Mouse (Mus musculus) gastrocnemius, postnatal 36 days (tissue): ENCODE measurements around the gene Cplx1. TPM values are rescaled to one million over a fixed set of nuclear protein-coding genes. Genes with fewer than 3 reads are reported as not detected.
A peak's percentile ranks its signal among the peaks of the same experiment; 100 is the strongest.

Source experiments
- DNase-seq, 2 experiments: peaks; one replicate each; pipeline ENCODE4 v3.0.0; 2022
- intact Hi-C: fragments of 180-260 bp; cut with DNase I; formaldehyde crosslinking; loops from one replicate; pipeline ENCODE4 v1.15.1; 2025
- long read RNA-seq, 2 experiments: library from polyadenylated mRNA; stranded (forward); transcript quantifications; one replicate each; pipeline ENCODE4 v2.0.0; 2021
- total RNA-seq, 2 experiments: library from RNA; stranded (reverse); gene quantifications; 2 replicates each; pipeline ENCODE4 v1.2.3; 2021

Cplx1 gene
- total RNA-seq = not detected
- long read RNA-seq, experiment 1 = 0 reads
- long read RNA-seq, experiment 2 = 0 reads

DNA sequence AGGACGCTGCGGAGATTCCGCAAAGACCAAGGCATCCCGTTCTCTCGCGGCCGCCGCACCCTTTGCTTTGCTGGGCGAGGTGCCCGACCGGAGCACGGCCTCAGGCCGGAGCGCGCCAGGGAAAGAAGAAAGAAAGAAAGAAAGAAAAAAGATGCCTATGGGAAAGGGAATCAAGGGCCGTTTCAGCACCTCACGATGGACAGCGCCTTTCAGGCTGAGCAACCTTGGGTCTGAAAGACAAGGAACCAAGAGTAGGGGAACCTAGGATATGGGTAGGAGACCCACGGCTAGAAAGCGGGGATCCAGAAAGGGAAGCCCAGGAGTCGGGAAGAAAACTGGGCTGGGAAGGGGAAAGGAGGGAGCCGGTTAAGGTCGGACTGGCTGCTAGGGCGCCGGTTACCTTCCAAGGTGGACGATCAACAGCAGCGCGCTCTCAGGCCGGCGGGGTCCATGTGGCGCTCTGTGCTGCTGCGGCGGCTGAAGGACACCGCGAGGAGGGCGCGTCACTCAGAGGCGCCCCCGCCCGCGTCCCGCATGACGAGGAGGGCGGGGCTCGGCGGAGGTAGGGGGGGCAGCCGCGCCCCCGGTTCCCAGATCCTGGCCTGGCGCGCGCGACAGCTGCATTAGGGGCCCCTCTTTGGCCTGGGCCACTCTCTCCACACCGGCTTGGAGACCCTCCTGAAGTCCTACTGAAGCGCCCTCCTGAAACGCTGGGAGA lies at the start of gene Cplx1:
Gene Cplx1, minus strand, starts transcription at position 536 of the 718 bp plus-strand sequence.
- DNase-seq = peak in 1 of 2 experiments; percentile 17
- intact Hi-C loops = loop anchor here (10.0 kb wide), 1 partner anchor 125 kb away; no protein-coding TSS in a partner anchor

DNA sequence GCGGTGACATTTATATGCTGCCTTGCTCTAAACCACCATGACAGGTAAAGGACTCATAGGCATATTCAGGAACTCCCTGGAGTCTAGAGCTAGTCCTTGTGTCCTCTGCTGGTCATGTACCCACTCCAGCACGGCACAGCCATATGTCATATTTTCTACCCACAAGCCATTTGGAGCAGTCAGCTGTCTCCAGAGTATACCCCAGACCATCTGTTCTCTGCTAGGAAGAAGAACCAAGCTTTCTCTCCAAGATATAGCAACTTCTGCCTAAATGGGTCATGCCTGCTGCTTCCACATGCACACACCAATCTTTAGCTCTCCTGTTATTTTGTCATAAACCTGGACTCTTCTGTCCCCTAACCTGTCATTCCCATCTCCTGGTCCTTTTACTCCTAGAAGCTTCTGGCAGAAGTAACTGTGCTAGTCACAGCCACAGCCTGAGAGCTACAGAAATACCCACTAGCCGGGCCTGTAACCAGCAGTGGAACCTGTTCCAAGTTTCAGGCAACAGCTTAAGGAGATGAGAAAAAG lies 31.6 kb upstream of the Cplx1 start:
- intact Hi-C loops = no loop called here
- DNase-seq = no peak

DNA sequence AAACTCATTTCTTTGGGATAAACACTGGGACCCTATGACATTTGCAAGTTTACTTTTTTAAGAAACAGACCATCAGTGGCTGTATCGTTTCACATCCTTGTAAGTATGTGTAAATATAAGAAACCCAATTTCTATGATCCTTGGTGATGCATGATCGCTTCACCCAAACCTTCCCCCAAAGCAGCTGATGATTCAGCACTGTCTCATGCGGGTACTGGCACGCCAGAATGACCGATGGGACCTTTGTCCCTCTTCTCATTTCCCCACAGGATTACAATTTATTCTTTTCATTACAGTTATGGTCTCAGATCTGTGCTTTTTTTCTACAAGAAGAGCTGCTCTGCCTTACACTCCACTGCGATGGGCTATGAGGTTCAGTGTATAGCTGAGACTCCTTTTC lies 23.2 kb upstream of the Cplx1 start:
- DNase-seq = no peak
- intact Hi-C loops = loop anchor here (5.0 kb wide), 1 partner anchor 146 kb away; no protein-coding TSS in a partner anchor

DNA sequence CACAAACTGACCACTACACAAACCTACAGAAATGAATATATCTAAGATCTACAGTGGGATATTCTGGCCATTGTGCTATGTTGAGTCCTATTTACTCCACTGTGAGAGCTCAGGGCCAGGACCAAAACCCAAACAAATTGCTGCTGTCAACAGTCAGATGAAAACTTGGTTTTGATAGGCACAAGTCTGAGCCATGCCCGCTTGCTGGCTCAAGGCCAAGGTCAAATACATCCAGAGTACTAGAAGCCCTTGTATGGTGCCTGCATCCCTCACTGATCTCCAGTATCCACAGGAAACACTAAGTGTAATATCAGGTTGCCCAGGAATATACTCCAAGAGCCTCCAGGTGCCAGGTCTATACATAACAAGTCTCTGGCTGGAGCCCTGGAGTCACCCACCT lies 21.2 kb upstream of the Cplx1 start:
- DNase-seq = no peak
- intact Hi-C loops = loop anchor here (5.0 kb wide), 1 partner anchor 144 kb away; no protein-coding TSS in a partner anchor

DNA sequence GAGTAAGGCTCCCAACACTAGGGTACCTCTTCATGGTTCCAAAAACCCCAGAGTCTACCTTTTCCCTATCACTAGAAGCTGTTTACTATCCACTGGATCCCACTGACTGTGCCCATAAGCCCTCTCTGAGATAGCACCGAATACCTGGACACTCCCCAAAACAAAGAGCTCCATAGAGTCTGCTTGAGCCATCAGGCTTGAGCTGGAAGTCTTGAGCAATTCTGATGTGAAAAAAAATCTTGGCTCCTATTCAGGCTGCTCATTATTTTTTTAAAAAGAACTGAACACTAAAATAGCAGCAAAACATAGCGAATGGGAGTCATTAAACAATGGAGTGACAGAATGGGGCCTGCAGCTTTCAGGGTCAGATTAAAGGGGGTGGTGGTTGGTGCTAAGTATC lies 17.3 kb upstream of the Cplx1 start:
- intact Hi-C loops = no loop called here
- no peak for DNase-seq

DNA sequence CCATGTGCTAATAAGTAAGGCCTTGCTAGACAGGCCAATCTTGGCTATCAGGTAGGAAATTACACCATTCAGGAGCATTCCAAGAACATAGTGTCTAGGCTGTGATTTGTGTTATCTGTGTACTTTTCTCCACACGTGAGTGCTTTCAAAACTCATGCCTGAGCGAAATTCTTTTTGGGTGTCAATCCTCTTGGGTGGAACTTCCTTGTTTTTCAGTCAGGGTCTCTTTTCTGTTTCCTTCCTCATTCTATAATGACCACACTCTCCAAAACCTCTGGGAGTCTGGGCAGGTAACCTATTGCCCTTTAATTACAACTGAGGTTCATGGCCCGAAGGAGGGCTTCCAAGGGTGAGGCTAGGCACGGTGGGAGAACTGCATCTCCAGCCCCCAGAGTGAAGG lies 16.7 kb upstream of the Cplx1 start:
- intact Hi-C loops = no loop called here

DNA sequence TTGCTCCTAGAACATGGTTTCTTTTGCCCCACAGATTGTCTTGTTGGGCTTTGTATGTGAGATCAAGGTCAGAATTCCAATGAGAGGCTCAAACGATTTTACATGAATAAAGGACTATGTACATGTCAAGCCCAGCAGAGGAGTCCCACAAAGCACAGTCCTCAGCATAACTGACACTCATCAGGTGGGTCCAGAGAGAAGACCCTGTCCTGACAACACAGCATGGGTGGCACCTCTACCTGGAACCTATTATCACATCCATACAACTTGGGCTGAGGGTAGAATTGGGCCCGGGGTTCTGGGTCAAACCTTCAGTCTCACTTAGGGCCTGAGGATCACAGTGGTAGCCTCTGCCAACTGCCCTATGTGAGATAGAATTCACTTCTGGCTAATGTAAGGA lies 15.6 kb upstream of the Cplx1 start:
- intact Hi-C loops = no loop called here
- no peak for DNase-seq

More for the DNA sequence above, 16.7 kb upstream of the Cplx1 start:
- no peak for DNase-seq

DNA sequence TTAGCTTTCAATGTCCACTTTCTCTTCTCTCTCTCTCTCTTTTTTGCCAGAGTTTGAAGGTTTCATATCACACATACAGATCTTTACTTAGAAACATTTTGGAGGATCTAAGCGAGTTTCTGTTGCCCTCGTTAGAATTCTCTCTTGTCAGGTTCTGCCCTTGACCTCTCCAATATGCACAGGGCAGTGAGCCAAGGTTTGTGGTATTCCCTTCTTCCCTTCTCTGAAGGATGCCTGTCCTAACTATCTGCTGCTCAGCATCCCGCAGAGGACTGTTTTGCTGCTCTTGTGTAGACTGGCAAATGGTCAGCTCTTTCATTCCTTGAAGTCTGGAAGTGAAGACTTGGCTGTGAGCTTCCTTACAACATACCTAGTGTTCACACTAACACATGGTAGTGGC lies 14.5 kb upstream of the Cplx1 start:
- no peak for DNase-seq
- intact Hi-C loops = no loop called here

DNA sequence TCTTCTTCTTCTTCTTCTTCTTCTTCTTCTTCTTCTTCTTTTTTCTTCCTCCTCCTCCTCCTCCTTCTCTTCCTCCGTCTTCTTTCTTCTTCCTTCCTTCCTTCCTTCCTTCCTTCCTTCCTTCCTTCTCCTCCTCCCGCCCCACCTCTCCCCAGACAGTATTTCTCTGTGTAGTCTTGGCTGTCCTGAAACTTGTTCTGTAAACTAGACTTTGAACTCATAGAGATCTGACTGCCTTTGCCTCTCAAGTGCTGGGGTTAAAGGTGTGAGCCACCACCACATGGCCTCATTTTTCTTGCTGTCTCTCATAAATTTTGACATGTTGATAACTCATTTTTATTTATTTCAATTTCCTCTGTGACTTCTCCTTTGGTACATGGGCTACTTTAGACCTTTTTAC lies 12.7 kb upstream of the Cplx1 start:
- no peak for DNase-seq
- intact Hi-C loops = no loop called here

DNA sequence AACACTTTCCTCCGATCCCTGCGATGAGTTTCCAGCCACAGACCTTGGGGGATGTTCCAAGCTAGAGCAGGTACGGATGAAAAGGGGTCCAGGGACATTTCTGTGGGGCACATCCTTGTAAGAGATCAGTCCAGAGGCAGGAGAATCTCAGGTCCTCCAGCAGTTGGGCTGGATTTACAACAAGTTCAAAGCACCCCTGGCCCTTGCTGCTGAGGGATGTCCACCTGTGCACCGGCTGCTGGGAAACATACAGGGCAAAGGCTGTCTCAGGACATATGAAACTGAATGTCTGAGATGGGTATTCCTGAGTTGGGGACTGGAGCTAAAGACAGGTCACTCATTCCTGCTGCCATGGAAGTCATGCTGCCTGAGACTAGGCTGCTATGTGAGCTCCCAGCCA lies 7.2 kb upstream of the Cplx1 start:
- intact Hi-C loops = loop anchor here (10.0 kb wide), 1 partner anchor 132 kb away; no protein-coding TSS in a partner anchor
- DNase-seq = no peak

DNA sequence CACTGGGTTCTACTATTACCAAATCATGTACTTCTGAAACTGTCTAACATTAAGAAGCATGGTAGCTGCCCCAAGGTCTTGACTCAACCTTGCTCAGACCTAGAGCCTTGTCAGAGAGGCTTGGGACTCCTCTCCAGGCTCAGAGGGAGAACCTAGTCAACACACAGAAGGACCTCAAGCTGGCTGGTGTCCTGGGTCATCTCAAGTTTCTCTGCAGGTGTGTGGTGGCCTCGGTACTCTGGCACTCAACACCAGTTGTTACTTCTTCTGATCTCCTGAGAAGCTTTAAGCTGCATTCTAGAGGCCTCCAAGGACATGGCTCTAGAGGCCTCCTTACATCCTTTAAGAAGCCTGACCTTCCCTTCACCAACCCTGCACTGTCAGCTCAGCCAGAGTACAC lies 4.2 kb upstream of the Cplx1 start:
- no peak for DNase-seq
- intact Hi-C loops = loop anchor here (10.0 kb wide), 1 partner anchor 129 kb away; no protein-coding TSS in a partner anchor

DNA sequence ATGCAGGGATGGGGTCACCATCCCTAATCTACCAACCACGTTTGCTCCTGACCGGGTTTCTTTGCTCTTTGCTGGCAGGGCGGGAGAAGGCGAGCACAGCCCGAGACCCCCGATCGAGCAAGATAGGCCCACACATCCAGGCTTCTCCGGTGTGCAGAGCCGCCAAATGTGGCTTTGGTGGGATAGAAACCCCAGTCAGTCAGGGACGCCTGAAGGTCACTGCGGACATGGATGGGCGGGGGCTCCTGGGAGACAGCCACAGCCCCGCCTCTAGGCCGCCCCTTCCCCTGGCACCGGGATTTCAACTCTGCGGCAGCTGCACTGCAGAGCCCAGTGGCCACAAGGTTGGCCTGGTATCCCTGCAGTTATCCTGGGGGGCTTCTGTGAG lies 377 bp upstream of the Cplx1 start:
- no peak for DNase-seq
- intact Hi-C loops = loop anchor here (10.0 kb wide), 1 partner anchor 125 kb away; no protein-coding TSS in a partner anchor

DNA sequence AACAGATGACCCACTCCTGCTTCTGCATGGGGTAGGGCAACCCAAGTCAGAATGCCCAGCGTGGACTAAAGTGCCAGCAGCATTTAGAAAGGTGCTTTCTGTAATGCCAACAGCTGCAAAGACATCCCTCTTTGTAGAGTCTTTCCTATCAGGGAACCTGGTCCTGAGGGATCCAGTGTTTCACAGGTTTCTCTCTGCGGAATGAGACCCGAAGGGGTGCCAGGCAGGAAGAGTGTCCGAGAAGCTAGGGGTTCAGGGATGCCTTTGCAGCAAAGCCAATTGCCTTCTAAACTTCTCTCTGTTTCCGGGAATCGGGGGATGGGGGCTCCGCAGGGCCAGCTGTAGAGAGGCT lies 711 bp downstream of the Cplx1 start:
- intact Hi-C loops = no loop called here
- no peak for DNase-seq

DNA sequence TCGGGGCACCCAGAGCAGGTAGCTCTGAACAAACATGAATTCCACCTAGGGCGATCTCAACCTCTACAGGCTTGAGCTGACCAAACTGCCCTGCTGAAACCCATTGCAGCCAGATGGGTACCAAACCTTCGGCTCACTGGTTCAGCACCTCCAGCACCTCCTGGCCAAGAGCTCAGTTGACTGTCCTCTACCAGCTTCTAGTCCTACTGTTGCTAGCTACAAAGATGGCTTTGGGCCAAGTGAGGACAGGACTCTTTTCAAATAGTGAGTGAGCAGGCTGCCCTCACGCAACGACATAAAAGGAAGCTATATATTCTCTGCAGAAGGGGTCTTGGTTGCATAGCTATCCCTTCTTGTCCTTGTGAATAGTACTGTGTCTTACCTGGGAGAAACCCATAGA lies 2.2 kb downstream of the Cplx1 start:
- no peak for DNase-seq
- intact Hi-C loops = no loop called here

DNA sequence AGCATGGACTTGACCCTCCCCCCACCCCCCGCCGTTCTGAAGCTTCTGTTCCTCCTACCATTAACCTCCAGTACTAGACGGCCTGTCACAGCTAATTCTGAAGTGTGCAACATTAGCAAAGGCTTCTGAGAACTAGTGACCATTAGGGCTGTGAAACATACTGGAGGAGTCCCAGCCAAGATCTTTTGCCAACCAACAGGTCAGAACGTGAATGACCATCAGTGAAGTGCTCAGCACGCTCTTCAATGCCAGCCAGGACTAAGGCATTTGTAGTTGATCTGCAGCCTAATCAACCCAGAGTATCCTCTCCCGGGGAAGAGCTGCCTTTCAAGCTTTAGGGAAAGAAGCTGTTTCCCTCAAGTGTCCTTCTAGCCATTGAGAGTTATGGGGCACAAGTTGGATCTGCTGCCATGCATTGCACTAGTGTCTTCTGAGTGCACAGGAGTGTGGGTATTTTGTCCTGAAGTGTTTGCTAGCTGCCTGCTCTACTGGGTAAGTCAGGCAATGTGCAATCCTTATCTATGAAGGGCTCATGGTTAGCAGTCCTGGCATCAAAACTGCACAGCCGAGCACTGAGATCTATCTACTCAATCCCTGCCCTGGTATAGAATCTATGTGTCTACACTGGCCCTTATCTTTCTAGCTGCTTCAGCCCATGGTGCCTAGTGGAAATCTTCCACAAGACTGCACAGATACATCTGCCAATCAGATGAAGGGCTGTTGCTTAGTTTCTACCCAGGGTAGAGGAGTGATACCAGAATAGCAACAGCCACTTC lies 6.1 kb downstream of the Cplx1 start:
- no peak for DNase-seq
- intact Hi-C loops = no loop called here

DNA sequence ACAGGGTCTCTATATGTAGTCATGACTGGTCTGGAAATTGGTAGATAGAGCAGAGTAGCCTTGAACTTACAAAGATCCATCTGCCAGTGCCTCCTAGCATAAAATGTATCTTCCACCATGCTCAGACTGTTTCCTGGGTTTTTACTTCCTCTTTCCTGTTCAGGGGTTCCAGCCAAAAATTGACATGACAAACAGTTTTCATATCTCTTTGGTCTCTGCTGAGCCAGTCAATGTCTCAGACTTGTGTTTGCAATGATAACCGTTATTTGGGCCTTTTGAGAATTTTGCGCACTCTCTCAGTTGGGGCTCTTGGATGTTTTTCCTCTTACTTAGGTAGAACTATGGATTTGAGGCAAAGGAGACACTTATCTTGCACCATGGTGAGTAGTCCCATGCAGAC lies 15.6 kb downstream of the Cplx1 start:
- no peak for DNase-seq
- intact Hi-C loops = no loop called here

DNA sequence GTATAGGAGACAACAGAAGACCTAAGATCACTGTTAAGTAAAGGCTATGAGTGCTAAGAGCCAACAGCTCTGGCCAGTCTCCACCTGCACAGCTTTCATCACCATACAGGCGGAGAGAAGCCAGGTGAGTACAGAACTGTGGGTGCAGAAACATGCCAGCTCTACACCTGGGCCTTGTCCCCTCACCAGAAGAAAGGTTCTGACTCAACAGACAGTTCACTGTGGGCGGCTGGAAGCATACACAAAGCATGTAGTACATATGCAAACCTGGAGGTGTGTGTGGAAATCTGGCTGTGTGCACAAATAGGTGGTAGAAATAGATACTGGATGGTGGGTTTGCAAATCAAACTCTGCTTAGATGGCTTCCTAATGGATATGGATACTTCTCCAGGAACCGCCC lies 27.2 kb downstream of the Cplx1 start:
- DNase-seq = no peak
- intact Hi-C loops = no loop called here

DNA sequence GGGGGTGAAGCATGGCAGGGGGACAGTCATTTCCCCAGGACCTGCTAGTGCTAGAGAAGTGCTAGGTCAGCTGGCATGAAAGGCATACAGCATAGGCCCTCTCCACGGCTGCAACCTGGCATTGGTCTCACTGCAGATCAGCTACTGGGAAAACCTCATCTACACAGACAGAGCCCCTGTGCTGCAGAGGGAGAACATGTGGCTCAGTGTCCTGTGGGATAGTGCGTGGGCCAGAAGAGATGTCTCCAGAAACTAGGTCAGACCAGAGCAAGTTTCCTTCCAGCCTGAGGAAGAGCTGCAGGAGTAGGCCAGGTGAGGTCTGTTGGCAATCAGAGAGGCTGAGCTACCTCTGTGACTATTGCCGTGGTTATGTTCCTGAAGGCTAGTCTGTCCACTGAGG lies 27.9 kb downstream of the Cplx1 start:
- intact Hi-C loops = no loop called here
- DNase-seq = no peak

DNA sequence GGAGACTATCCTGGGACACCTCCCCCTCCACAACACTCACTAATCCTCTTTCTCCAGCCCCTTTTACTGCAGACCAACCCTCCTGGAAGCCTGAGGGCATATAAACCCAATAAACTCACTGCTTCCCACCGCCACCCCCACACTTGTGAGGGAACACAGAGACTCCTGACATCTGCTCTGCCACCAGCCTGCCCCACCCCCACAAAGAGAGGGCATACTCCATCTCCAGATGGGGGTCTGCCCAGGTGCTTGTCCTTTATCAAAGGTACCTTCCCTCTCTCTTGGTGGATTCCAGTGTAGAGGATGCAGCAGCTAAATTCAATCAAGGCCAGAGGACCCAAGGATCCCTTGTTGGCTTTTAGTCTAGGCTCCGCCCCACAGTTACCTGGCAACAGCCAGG lies 28.8 kb downstream of the Cplx1 start:
- DNase-seq = no peak
- intact Hi-C loops = no loop called here

DNA sequence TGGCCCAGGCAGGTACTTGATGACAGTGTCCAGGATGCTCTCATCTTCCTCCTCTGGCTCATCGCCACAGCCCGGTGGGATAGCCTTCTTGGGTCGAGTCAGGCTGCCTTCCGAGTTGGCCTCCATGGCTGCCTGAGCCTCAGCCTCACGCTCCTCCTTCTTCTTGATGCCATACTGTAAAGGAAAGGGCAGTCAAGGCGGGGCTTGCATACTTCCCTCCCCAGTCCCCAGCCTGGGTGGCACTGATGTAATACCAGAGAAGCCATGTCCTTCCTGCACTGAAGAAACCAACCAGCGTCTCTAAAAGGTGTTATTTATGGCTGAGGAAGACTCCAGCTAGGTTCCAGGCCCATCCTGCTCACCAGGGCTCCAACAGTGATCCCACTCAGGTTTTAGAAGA lies 29.7 kb downstream of the Cplx1 start:
- no peak for DNase-seq
- intact Hi-C loops = no loop called here

DNA sequence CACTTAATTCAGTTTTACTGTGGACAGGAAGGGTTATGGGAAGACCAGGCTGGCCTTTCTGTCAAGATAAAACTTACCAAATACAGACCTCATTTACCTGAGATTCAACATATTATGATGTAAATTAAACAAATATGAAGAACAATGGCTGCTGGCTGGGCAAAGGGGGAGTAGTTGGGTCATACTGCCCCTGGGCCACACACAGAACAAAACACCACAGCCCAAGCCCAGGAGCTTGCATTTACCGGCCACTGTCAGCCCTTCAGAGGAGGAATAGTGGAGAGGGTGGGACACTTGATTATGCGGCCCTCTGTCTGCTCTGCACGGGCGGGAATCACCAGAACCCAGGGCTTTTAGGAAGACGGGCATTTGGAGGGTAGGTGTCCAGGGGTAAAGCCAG lies 30.9 kb downstream of the Cplx1 start:
- intact Hi-C loops = no loop called here
- DNase-seq = no peak
